Mouse (Mus musculus): ENCODE results near the gene Rgma.

Gene Rgma

GRCm38 (mm10) chr7:73371587-73372321 is 3.6 kb upstream of the Rgma start:
- no peak for DNase-seq (ENCODE audit: low spot score)

GRCm38 (mm10) chr7:73372352-73372970 is 2.8 kb upstream of the Rgma start:
- peak; percentile 67 for DNase-seq (ENCODE audit: low spot score)

- DNase-seq (ENCODE audit: low spot score) = no peak
Measured at GRCm38 (mm10) chr7:73374727-73375126, 582 bp upstream of the Rgma start.

GRCm38 (mm10) chr7:73376101-73377001 is 1.0 kb downstream of the Rgma start:
- DNase-seq (ENCODE audit: low spot score) = peak; percentile 59

GRCm38 (mm10) chr7:73377307-73377706 is 2.0 kb downstream of the Rgma start:
- DNase-seq (ENCODE audit: low spot score) = no peak

GRCm38 (mm10) chr7:73378034-73378433 is 2.7 kb downstream of the Rgma start:
- DNase-seq (ENCODE audit: low spot score) = no peak

- no peak for DNase-seq (ENCODE audit: low spot score)
Measured at GRCm38 (mm10) chr7:73382843-73383242, 7.5 kb downstream of the Rgma start.

- no peak for DNase-seq (ENCODE audit: low spot score)
Measured at GRCm38 (mm10) chr7:73388866-73389265, 13.6 kb downstream of the Rgma start.

- no peak for DNase-seq (ENCODE audit: low spot score)
Measured at GRCm38 (mm10) chr7:73389419-73389818, 14.1 kb downstream of the Rgma start.

- DNase-seq (ENCODE audit: low spot score) = no peak
Measured at GRCm38 (mm10) chr7:73389871-73390294, 14.6 kb downstream of the Rgma start.

- DNase-seq (ENCODE audit: low spot score) = no peak
Measured at GRCm38 (mm10) chr7:73390426-73391001, 15.2 kb downstream of the Rgma start.

- peak; percentile 90 for DNase-seq (ENCODE audit: low spot score)
Measured at GRCm38 (mm10) chr7:73391002-73391517, 15.8 kb downstream of the Rgma start.

- no peak for DNase-seq (ENCODE audit: low spot score)
Measured at GRCm38 (mm10) chr7:73391518-73392321, 16.4 kb downstream of the Rgma start.

- DNase-seq (ENCODE audit: low spot score) = no peak
Measured at GRCm38 (mm10) chr7:73392359-73392758, 17.1 kb downstream of the Rgma start.

- DNase-seq (ENCODE audit: low spot score) = no peak
Measured at GRCm38 (mm10) chr7:73393307-73394012, 18.2 kb downstream of the Rgma start.

- no peak for DNase-seq (ENCODE audit: low spot score)
Measured at GRCm38 (mm10) chr7:73394013-73394409, 18.7 kb downstream of the Rgma start.

- peak; percentile 65 for DNase-seq (ENCODE audit: low spot score)
Measured at GRCm38 (mm10) chr7:73398319-73398718, 23.0 kb downstream of the Rgma start.

GRCm38 (mm10) chr7:73398806-73399442 is 23.6 kb downstream of the Rgma start:
- no peak for DNase-seq (ENCODE audit: low spot score)

- peak; percentile 76 for DNase-seq (ENCODE audit: low spot score)
Measured at GRCm38 (mm10) chr7:73399501-73400044, 24.3 kb downstream of the Rgma start.
